Mouse (Mus musculus) MEL (cell line): Measurements from ENCODE around the gene Olfr145. TPM values are rescaled to one million over a fixed set of nuclear protein-coding genes. Genes with fewer than 3 reads are reported as not detected.

ENCODE experiments used
- DNase-seq: peaks from one replicate; pipeline ENCODE4 v3.0.0; 2011; ENCODE audit warnings: low read depth, low spot score
- H3K27ac ChIP-seq: 2 replicates; pipeline ENCODE4 v1.5.1; 2012; ENCODE audit warnings: low read depth, mild to moderate bottlenecking, control low read depth, low read length, moderate library complexity; ENCODE audit not compliant: control insufficient read depth
- H3K27me3 ChIP-seq, 2 experiments: fragments of 150-350 bp in 1 of 2; sonication (generic) in 1 of 2; 2 replicates each; pipeline ENCODE4 v1.6.1; 2012; ENCODE audit warnings: low read length in 2 of 2, mild to moderate bottlenecking in 2 of 2, improper control_type of control experiment in 1 of 2, moderate library complexity in 1 of 2; ENCODE audit not compliant: insufficient read depth in 2 of 2, control insufficient read depth in 1 of 2
- H3K36me3 ChIP-seq, 2 experiments: 2 replicates each; pipeline ENCODE4 v1.6.1; 2012 to 2014; ENCODE audit warnings: low read length in 2 of 2, improper control_type of control experiment in 1 of 2, inconsistent platforms in 1 of 2, mild to moderate bottlenecking in 1 of 2; ENCODE audit not compliant: insufficient read depth in 2 of 2, control insufficient read depth in 1 of 2
- H3K4me1 ChIP-seq, 2 experiments: fragments of 150-350 bp in 1 of 2; sonication (generic) in 1 of 2; 2 replicates each; pipeline ENCODE4 v1.6.1; 2012; ENCODE audit warnings: low read length in 2 of 2, improper control_type of control experiment in 1 of 2, mild to moderate bottlenecking in 1 of 2; ENCODE audit not compliant: insufficient read depth in 2 of 2, control insufficient read depth in 1 of 2
- H3K4me3 ChIP-seq, 2 experiments: fragments of 150-350 bp in 1 of 2; sonication (generic) in 1 of 2; 2 replicates each; pipeline ENCODE4 v1.5.1; 2012; ENCODE audit warnings: low read depth in 2 of 2, low read length in 2 of 2, mild to moderate bottlenecking in 2 of 2, moderate library complexity in 2 of 2, control low read depth in 1 of 2, improper control_type of control experiment in 1 of 2; ENCODE audit not compliant: control insufficient read depth in 1 of 2, insufficient read depth in 1 of 2
- H3K79me2 ChIP-seq: 2 replicates; pipeline ENCODE4 v1.6.1; 2012; ENCODE audit warnings: mild to moderate bottlenecking, low read length, moderate library complexity; ENCODE audit not compliant: control insufficient read depth, poor library complexity, insufficient read depth
- H3K9ac ChIP-seq: 2 replicates; pipeline ENCODE4 v1.6.1; 2012; ENCODE audit warnings: low read depth, mild to moderate bottlenecking, control low read depth, low read length, moderate library complexity; ENCODE audit not compliant: control insufficient read depth, poor library complexity, severe bottlenecking
- H3K9me3 ChIP-seq: fragments of 150-350 bp; sonication (generic); replicated peaks from 2 replicates; pipeline ENCODE4 v1.6.1; 2012; ENCODE audit warnings: mild to moderate bottlenecking, low read length, improper control_type of control experiment, moderate library complexity; ENCODE audit not compliant: insufficient read depth
- BHLHE40 ChIP-seq: IDR thresholded peaks from 2 replicates; pipeline ENCODE4 v1.6.1; 2012; ENCODE audit warnings: low read depth, mild to moderate bottlenecking, inconsistent platforms, low read length, improper control_type of control experiment, borderline replicate concordance
- CHD1 ChIP-seq: IDR thresholded peaks from 2 replicates; pipeline ENCODE4 v1.6.1; 2012; ENCODE audit warnings: low read depth, mild to moderate bottlenecking, inconsistent platforms, low read length, improper control_type of control experiment
- ETS1 ChIP-seq: IDR thresholded peaks from 2 replicates; pipeline ENCODE4 v1.6.1; 2012; ENCODE audit warnings: low read depth, mild to moderate bottlenecking, inconsistent platforms, low read length, improper control_type of control experiment, moderate library complexity
- HCFC1 ChIP-seq: IDR thresholded peaks from 2 replicates; pipeline ENCODE4 v1.6.1; 2012; ENCODE audit warnings: low read depth, mild to moderate bottlenecking, inconsistent platforms, low read length, improper control_type of control experiment, moderate library complexity
- MAFK ChIP-seq: IDR thresholded peaks from 2 replicates; pipeline ENCODE4 v1.6.1; 2011; ENCODE audit warnings: low read depth, mild to moderate bottlenecking, low read length, improper control_type of control experiment, borderline replicate concordance
- MAX ChIP-seq: IDR thresholded peaks from 2 replicates; pipeline ENCODE4 v1.6.1; 2011; ENCODE audit warnings: low read length, improper control_type of control experiment
- MAZ ChIP-seq: IDR thresholded peaks from 2 replicates; pipeline ENCODE4 v1.6.1; 2012; ENCODE audit warnings: low read depth, mild to moderate bottlenecking, inconsistent platforms, low read length, improper control_type of control experiment
- MEF2A ChIP-seq: IDR thresholded peaks from 2 replicates; pipeline ENCODE4 v1.6.1; 2014; ENCODE audit warnings: low read depth, mild to moderate bottlenecking, inconsistent platforms, low read length, improper control_type of control experiment; ENCODE audit not compliant: poor library complexity, insufficient replicate concordance, severe bottlenecking; ENCODE audit errors: extremely low read depth
- MXI1 ChIP-seq: IDR thresholded peaks from 2 replicates; pipeline ENCODE4 v1.6.1; 2011; ENCODE audit warnings: mild to moderate bottlenecking, low read depth, low read length, improper control_type of control experiment
- NELFE ChIP-seq: IDR thresholded peaks from 2 replicates; pipeline ENCODE4 v1.6.1; 2011; ENCODE audit warnings: low read depth, low read length, improper control_type of control experiment
- POLR2AphosphoS5 ChIP-seq: IDR thresholded peaks from 2 replicates; pipeline ENCODE4 v1.6.1; 2012; ENCODE audit warnings: low read depth, borderline replicate concordance, mild to moderate bottlenecking, inconsistent platforms, low read length, moderate library complexity, mixed read lengths
- RAD21 ChIP-seq: IDR thresholded peaks from 2 replicates; pipeline ENCODE4 v1.6.1; 2011; ENCODE audit warnings: mild to moderate bottlenecking, low read depth, low read length, improper control_type of control experiment
- TAL1 ChIP-seq: IDR thresholded peaks from 2 replicates; pipeline ENCODE4 v1.6.1; 2012; ENCODE audit warnings: mild to moderate bottlenecking, inconsistent platforms, low read length, moderate library complexity, mixed read lengths
- TBP ChIP-seq: IDR thresholded peaks from 2 replicates; pipeline ENCODE4 v1.8.0; 2011; ENCODE audit warnings: low read depth, low read length, improper control_type of control experiment
- USF2 ChIP-seq, 2 experiments: IDR thresholded peaks; 2 replicates each; pipeline ENCODE4 v1.6.1; 2011 to 2012; ENCODE audit warnings: improper control_type of control experiment in 2 of 2, low read length in 2 of 2, borderline replicate concordance in 1 of 2, inconsistent platforms in 1 of 2, low read depth in 1 of 2, mild to moderate bottlenecking in 1 of 2; ENCODE audit not compliant: insufficient read depth in 1 of 2
- ZC3H11A ChIP-seq: IDR thresholded peaks from 2 replicates; pipeline ENCODE4 v1.6.1; 2012; ENCODE audit warnings: low read depth, mild to moderate bottlenecking, inconsistent platforms, low read length, improper control_type of control experiment
- ZKSCAN1 ChIP-seq: IDR thresholded peaks from 2 replicates; pipeline ENCODE4 v1.6.1; 2012; ENCODE audit warnings: low read depth, mild to moderate bottlenecking, inconsistent platforms, low read length, improper control_type of control experiment, moderate library complexity
- ZMIZ1 ChIP-seq: IDR thresholded peaks from 2 replicates; pipeline ENCODE4 v1.6.1; 2012; ENCODE audit warnings: low read depth, mild to moderate bottlenecking, inconsistent platforms, low read length, improper control_type of control experiment, moderate library complexity
- ZNF384 ChIP-seq: IDR thresholded peaks from 2 replicates; pipeline ENCODE4 v1.6.1; 2012; ENCODE audit warnings: low read depth, mild to moderate bottlenecking, inconsistent platforms, low read length, improper control_type of control experiment
- polyA plus RNA-seq, 2 experiments: library from polyadenylated mRNA; stranded (reverse) in 1 of 2; unstranded in 1 of 2; fragments of >175 nt in 1 of 2; fragments of >200 nt in 1 of 2; gene quantifications; 2 replicates each; pipeline versions ENCODE4 v1.2.1 to v1.2.4; 2012; ENCODE audit warnings: low replicate concordance in 2 of 2, low read depth in 1 of 2; ENCODE audit not compliant: insufficient read length in 2 of 2, insufficient read depth in 1 of 2, missing spikeins in 1 of 2
- total RNA-seq: library from RNA; depleted of rRNA; stranded (reverse); fragments of 300-350 nt; gene quantifications from 2 replicates; pipeline ENCODE4 v1.2.3, GENCODE M21; 2012

The Olfr145 gene
- total and polyA plus RNA-seq, 3 experiments, result not detected

DNA sequence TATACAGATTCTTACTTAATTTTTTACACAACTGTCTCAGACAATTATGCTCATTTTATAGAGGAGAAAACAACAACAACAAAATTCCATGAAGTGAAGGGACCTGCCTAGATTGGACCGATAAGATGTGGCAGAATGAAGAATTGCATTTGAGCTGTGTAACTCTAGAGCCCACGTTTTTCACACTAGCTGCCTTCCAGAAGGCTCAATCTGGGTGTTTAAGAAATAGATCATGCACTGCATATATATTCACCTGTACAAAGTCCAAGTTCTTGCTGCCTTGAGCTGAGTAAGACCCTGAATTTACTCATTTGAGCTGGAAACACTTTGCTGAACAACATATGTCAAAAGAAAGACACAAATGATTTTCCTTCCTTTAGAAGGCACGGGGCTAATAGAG is 9.0 kb downstream of the Olfr145 start:
- H3K36me3 ChIP-seq, result no peaks in the 10 kb centered on the region
- no peaks in the 10 kb centered on the region for H3K9me3 ChIP-seq
- H3K79me2 ChIP-seq, result no peaks in the 10 kb centered on the region
- no peak for TF ChIP-seq TAL1
- no peak for TF ChIP-seq ZNF384
- TF ChIP-seq MXI1, result no peak
- TF ChIP-seq ETS1, result no peak
- no peak for TF ChIP-seq TBP
- no peak for TF ChIP-seq ZKSCAN1
- no peak for TF ChIP-seq NELFE
- no peak for TF ChIP-seq HCFC1
- no peak for TF ChIP-seq MAZ
- no peak for TF ChIP-seq MAX
- no peak for TF ChIP-seq USF2 (IDR thresholded peaks at IDR 0.05; ENCODE audit: borderline replicate concordance in 1 of 2, insufficient read depth in 1 of 2, low read depth in 1 of 2, low read length in 2 of 2)
- no peak for TF ChIP-seq RAD21
- TF ChIP-seq MEF2A, result no peak
- no peak for TF ChIP-seq ZMIZ1
- TF ChIP-seq BHLHE40, result no peak
- TF ChIP-seq POLR2AphosphoS5, result no peak
- no peak overlapping the region for H3K27ac ChIP-seq
- no peaks in the 10 kb centered on the region for H3K27me3 ChIP-seq
- H3K4me3 ChIP-seq, result no peak overlapping the region
- DNase-seq, result no peak
- no peaks in the 10 kb centered on the region for H3K4me1 ChIP-seq
- no peak overlapping the region for H3K9ac ChIP-seq

DNA sequence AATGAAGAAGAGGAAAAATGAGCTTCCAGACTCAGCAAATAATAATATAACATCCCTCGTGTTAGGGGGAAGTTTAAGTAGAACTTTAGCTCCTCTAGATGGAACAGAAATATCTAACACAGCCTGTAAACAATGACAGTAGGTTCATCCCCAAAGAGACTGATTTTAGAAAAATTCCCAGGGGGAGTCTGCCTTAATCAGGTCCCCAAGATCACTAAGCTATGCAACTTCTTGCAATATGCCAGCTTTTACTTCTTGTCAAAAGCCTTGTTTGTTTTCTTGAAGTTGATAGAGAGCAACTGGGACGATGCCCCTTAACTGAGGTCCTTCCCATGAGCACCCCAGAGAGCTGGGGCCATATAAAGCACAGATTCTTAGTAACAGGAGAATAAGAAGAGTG is 21.0 kb downstream of the Olfr145 start, which contains the start of gene Olfr878:
Olfr878 (plus strand) TSS at position 301 of the 400 bp plus-strand sequence.
- no peaks in the 10 kb centered on the region for H3K27me3 ChIP-seq
- H3K9ac ChIP-seq, result no peak within 1 kb of the TSS
- no peaks in the 10 kb centered on the region for H3K79me2 ChIP-seq
- TF ChIP-seq ZC3H11A, result no peak
- TF ChIP-seq MAFK, result no peak
- TF ChIP-seq CHD1, result no peak
- TF ChIP-seq TAL1, result no peak
- no peaks in the 10 kb centered on the region for H3K36me3 ChIP-seq
- H3K4me1 ChIP-seq, result no peaks in the 10 kb centered on the region
- H3K9me3 ChIP-seq, result no peaks in the 10 kb centered on the region
- no peak for DNase-seq
- no peak within 1 kb of the TSS for H3K4me3 ChIP-seq
- H3K27ac ChIP-seq, result no peak within 1 kb of the TSS
